Mouse (Mus musculus) skeletal muscle tissue, adult 2 months (tissue): ENCODE data around the gene Adar.
"Not testable (repeated sequence)": the region's sequence is repeated elsewhere in the genome, so short reads cannot be mapped to it uniquely, and the experiment has no call there.

Experiments used
- DNase-seq: peaks from one replicate; pipeline ENCODE4 v3.0.0-alpha.2; 2012; ENCODE audit warnings: low read depth, low spot score

The Adar gene

DNA sequence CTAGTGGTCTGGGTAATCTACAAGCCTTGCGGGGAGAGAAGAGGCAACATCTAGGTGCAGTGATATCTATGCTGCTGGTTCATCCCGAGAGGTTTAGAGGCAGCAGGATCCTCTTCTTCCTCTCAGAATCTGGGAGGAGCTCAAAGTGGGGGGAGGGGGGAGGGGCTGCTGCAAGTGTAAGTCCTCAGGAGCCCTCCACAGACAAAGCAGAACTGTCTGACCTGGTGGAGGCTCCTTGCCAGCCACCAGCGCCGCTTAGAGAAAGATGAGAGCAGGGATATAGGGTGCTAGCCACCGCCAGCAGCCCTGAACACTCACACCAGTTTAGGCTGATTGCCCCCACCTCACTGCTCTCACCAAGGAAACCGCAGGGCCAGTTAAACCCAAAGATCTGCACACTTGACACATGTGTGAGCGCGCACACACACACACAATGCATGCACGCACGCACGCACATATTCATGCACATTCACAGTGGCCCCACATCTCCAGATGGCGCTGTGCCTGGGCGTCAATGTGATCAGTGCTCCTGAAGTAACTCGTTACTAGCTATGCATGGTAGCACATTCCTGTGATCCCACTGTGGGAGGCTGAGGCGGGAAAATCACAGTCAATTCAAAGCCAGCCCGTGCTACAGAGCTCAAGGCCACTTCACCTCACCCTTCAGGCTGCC lies 74.0 kb downstream of the Adar start:
- DNase-seq, result no peak

DNA sequence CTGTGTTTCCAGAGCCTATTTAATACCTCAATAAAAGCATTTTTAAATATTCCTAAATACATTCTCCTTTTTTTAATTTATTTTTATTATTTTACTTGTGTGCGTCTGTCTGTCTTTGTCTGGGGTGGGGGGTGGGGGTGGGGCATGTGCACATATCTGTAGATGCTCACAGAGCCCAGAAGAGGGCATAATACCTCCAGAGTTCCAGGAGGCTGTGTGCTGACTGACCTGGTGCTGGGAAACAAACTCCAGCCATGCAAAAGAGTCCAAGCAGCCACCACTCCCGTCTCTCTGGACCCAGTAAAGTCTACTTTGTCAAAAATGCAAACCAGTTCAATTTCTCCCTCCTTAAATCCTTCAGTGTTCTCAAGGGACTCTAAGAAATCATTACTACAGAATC lies 79.8 kb downstream of the Adar start:
- DNase-seq, result no peak

DNA sequence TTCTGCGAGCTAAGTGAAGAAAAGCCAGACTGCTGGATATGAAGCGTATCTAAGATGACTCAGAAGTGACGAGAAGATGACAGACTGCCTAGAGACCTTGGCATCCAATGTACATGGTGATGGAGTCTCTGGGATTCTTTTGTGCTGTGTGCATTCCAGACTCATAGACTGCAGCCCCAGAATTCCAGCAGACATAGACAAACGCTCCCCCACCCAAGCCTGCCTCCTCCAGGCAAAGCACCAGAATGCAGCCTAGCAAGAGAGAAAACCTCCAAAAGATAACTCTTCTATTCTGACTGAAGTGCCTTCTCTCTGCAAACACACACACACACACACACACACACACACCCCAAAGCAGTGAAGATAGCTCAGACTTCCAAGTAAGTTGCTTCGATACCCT lies 80.9 kb downstream of the Adar start:
- no peak for DNase-seq

DNA sequence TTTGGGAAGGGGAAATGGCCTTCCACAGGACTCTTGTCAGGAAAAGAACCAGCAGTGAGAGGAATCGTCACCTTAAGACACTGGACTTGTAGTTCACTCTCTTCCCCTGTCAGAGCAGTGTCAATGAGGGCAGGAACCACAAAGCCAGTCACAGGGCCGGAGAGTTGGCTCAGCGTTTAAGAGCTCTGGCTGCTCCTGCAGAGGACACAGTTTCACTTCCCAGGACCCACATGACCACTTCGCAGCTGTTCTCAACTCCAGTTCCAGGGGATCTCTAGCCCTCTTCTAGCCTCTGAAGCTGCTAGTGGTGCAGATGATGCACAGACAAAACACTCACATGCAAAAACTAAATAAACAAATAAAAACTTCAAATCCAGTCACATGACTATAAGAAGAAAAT lies 81.5 kb downstream of the Adar start:
- DNase-seq, result peak; percentile 59

DNA sequence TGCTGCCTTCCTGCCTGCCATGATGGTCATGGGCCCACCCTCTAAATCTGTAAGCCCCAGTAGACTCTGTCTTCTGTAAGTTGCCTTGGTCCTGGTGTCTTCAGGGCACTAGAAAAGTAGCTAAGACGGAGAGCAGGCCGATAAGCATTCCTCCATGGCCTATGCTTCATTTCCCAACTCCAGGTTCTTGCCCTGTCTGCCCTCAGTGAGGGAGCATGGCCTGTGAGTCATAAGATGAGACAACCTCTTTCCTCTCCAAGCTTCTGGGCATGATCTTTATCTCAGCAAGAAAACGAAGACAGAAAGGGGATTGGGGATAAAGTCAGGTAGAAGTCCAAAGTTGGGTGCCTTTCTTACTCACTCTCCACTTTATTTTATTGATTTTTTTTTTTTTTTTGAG lies 83.7 kb downstream of the Adar start:
- no peak for DNase-seq

DNA sequence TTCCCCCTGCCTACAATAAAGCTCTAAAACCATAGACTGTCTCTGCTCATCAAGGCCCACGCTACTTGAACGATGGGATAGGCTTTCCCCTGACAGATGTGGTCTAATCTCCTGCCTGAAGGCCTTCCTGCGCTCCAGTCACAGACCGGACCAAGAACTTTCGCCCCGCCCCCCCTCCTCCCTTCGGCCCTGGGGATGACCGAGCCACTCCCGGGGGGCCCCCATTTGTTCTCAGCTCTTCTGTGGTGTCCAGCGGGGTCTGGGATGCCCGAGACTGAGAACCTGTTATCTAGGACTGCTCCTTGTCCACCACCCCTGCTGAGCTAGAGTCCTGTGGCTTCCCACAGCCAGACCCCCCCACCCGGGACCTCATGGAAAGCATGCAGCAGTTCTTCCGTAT lies 84.7 kb downstream of the Adar start:
- DNase-seq, result no peak

GRCm38 (mm10) chr3:89800078-89800477 lies 85.3 kb downstream of the Adar start:
- DNase-seq, result not testable (repeated sequence)

DNA sequence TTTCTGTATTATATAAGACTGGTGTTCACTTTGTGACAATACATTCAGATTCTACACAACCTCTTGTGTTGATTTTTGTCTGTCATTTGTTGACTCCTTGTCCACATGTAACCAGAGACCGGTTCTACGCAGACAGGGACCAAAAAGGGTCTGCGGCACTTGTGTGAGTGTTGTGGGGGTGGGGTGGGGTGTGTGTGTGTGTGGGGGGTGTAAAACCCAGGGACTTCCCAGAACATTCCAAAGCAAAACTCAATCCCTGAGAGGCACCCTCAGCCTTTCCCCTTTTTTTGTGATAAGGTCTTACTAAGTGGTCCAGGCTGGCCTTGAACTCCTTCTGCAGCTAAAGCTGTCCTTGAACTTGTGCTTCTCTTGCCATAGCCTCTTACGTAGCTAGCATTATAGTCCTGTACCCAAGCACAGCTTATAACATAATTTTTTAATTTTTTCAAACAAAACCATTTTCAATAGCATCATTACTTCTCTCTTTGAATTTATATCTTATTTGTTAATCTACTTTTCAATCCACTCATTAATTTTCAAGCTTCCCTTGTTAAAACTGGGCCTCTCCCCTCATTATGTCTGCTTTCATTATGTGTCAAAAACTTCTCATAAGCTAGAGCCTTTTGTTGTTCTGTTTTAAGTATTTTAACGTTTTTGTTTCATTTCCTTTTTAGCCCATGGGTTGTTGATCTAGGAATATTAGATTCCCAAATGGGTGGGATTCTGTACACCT lies 86.1 kb downstream of the Adar start:
- DNase-seq, result no peak

GRCm38 (mm10) chr3:89801507-89801847 lies 86.7 kb downstream of the Adar start:
- peak; percentile 23 for DNase-seq

- DNase-seq, result no peak
Measured at GRCm38 (mm10) chr3:89802876-89803275, 88.1 kb downstream of the Adar start.
